25 mouse cellular contexts compared by ENCODE assay signal in the genomic region with DNA sequence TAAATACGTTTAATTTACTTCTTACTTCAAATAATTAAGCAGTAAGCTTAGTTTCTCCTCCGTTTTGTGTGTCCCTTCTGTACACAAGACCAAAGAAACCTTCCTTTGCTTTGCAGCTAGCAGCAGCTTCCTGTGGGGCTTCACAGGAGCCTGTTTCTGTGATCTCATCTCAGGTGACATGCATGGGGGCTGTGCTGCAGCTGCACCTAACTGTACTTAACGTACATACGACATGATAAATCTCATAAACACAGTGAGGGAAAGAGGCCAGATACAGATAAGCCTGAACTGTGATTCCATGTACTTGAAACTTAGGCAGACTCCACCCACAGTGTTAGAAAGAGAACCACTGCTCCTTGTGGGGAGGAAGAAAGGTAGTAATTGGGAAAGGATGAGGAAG. TPM values are rescaled to one million over a fixed set of nuclear protein-coding genes. Genes with fewer than 3 reads are reported as not detected.
DNase-seq lines count a peak whose midpoint lies in the region; ATAC-seq and TF ChIP-seq lines count a peak whose summit lies in the region.
"Had no signal": no experiment of that assay in that cellular context is flagged by ENCODE, and none has a peak within 500 bp of the region (broad histone marks: within the 10 kb centered on the region; RNA-seq: fewer than 3 reads in every experiment).

No protein-coding gene starts in this region.

- TF ChIP-seq POLR2A in MEL (IDR thresholded peaks at IDR 0.05; ENCODE audit: control insufficient read depth in 1 of 2, insufficient read depth in 1 of 2, low read depth in 1 of 2, low read length in 2 of 2, poor library complexity in 1 of 2), result no peak
- no peak for TF ChIP-seq POLR2A in kidney, adult 2 months (IDR thresholded peaks at IDR 0.05; ENCODE audit: low read depth, low read length)

- ATAC-seq in CD4-positive, CD25-positive, alpha-beta regulatory T cell, adult 4 months, result peak; percentile 77
- peak; percentile 55 for ATAC-seq in megakaryocyte-erythroid progenitor cell, adult 5-6 weeks (replicated peaks; ENCODE audit: low FRiP score, low TSS enrichment, poor library complexity, severe bottlenecking)
- ATAC-seq: forebrain, embryonic 15.5 days; lung, postnatal 0 days had no signal

- no peaks in the 10 kb centered on the region for H3K9me3 ChIP-seq in MEL (replicated peaks; ENCODE audit: insufficient read depth, low read length)
- H3K9me3 ChIP-seq: forebrain, embryonic 15.5 days; limb, embryonic 15.5 days; liver, embryonic 15.5 days; midbrain, embryonic 12.5 days had no signal

- 0 out of 4 replicates have a peak, but pooled peaks of 1 of the 2 experiments have one; percentile 24 for TF ChIP-seq EP300 in MEL (IDR thresholded peaks at IDR 0.05; ENCODE audit: low read depth in 1 of 2, low read length in 2 of 2)

- no peaks in the 10 kb centered on the region for H3K79me2 ChIP-seq in MEL (ENCODE audit: control insufficient read depth, insufficient read depth, low read length, poor library complexity)

- H3K36me3 ChIP-seq in MEL (ENCODE audit: control insufficient read depth in 1 of 2, insufficient read depth in 2 of 2, low read length in 2 of 2), result no peaks in the 10 kb centered on the region
- no peaks in the 10 kb centered on the region for H3K36me3 ChIP-seq in kidney, adult 2 months (ENCODE audit: control insufficient read depth, insufficient read depth, low read length)
- H3K36me3 ChIP-seq: liver, embryonic 15.5 days had no signal

- peak; percentile 23 for DNase-seq in MEL (ENCODE audit: low read depth, low spot score)
- peak; percentile 77 for DNase-seq in thymus, postnatal 25 days
- DNase-seq in right cerebral cortex, postnatal 36 days (ENCODE audit: low spot score in 2 of 2), result no peak
- no peak for DNase-seq in right cerebral cortex, adult 2 months (ENCODE audit: low spot score in 2 of 2)
- no peak for DNase-seq in kidney, adult 2 months
- DNase-seq: adrenal gland, adult 2 months; cerebellum, postnatal 10 days; gastrocnemius, postnatal 25 days; heart, postnatal 14 days; kidney, adult 18-20 months; kidney, postnatal 14 days; right cerebral cortex, postnatal 25 days had no signal

- no peak overlapping the region for H3K27ac ChIP-seq in MEL (ENCODE audit: control insufficient read depth, low read depth, low read length)
- no peak overlapping the region for H3K27ac ChIP-seq in kidney, adult 2 months (ENCODE audit: insufficient read depth, low read depth, low read length)
- H3K27ac ChIP-seq: embryonic facial prominence, embryonic 13.5 days; forebrain, embryonic 15.5 days; hindbrain, embryonic 13.5 days; layer of hippocampus, adult 2 months; limb, embryonic 15.5 days; liver, embryonic 15.5 days; midbrain, embryonic 12.5 days had no signal

- 69% methylated on average over 4 of the region's 4 CpGs for WGBS in kidney, adult 2 months

- H3K9ac ChIP-seq in MEL (ENCODE audit: control insufficient read depth, low read depth, low read length, poor library complexity, severe bottlenecking), result no peak overlapping the region
- H3K9ac ChIP-seq: embryonic facial prominence, embryonic 13.5 days; forebrain, embryonic 15.5 days; hindbrain, embryonic 13.5 days; limb, embryonic 15.5 days; liver, embryonic 15.5 days; midbrain, embryonic 12.5 days had no signal

- no peak for TF ChIP-seq RAD21 in MEL (IDR thresholded peaks at IDR 0.05; ENCODE audit: low read depth, low read length)

- H3K4me3 ChIP-seq in MEL (ENCODE audit: control insufficient read depth in 1 of 2, insufficient read depth in 1 of 2, low read depth in 2 of 2, low read length in 2 of 2), result no peak overlapping the region
- no peak overlapping the region for H3K4me3 ChIP-seq in kidney, adult 2 months (ENCODE audit: insufficient read depth, low read depth, low read length)
- H3K4me3 ChIP-seq: embryonic facial prominence, embryonic 13.5 days; forebrain, embryonic 15.5 days; hindbrain, embryonic 13.5 days; layer of hippocampus, adult 2 months; limb, embryonic 15.5 days; liver, embryonic 15.5 days; midbrain, embryonic 12.5 days had no signal

- no peak for TF ChIP-seq CTCF in MEL (IDR thresholded peaks at IDR 0.05 in 2 of 3, conservative IDR thresholded peaks at IDR 0.05 in 1 of 3; ENCODE audit: control insufficient read depth in 1 of 3, insufficient read depth in 1 of 3, low read depth in 2 of 3, low read length in 3 of 3, poor library complexity in 1 of 3, severe bottlenecking in 1 of 3)
- no peak for TF ChIP-seq CTCF in kidney, adult 2 months (conservative IDR thresholded peaks at IDR 0.05; ENCODE audit: insufficient read depth, insufficient read length, low read depth, low read length)

- H3K27me3 ChIP-seq in MEL (ENCODE audit: control insufficient read depth in 1 of 2, insufficient read depth in 2 of 2, low read length in 2 of 2), result no peaks in the 10 kb centered on the region
- H3K27me3 ChIP-seq in kidney, adult 2 months (replicated peaks; ENCODE audit: control insufficient read depth, insufficient read depth, low read length), result no peaks in the 10 kb centered on the region
- H3K27me3 ChIP-seq: embryonic facial prominence, embryonic 13.5 days; forebrain, embryonic 15.5 days; hindbrain, embryonic 13.5 days; limb, embryonic 15.5 days; liver, embryonic 15.5 days; midbrain, embryonic 12.5 days had no signal

- no peaks in the 10 kb centered on the region for H3K4me1 ChIP-seq in MEL (ENCODE audit: control insufficient read depth in 1 of 2, insufficient read depth in 2 of 2, low read length in 2 of 2)
- H3K4me1 ChIP-seq in kidney, adult 2 months (ENCODE audit: control insufficient read depth, insufficient read depth, low read length), result no peaks in the 10 kb centered on the region
- H3K4me1 ChIP-seq: embryonic facial prominence, embryonic 13.5 days; forebrain, embryonic 15.5 days; limb, embryonic 15.5 days; liver, embryonic 15.5 days; midbrain, embryonic 12.5 days had no signal

TF ChIP-seq in MEL, 35 proteins besides CTCF, POLR2A, EP300 and RAD21:
- TF ChIP-seq ZNF384 (IDR thresholded peaks at IDR 0.05; ENCODE audit: low read depth, low read length), result no peak
- TF ChIP-seq RCOR1 (IDR thresholded peaks at IDR 0.05; ENCODE audit: low read depth, low read length), result peak; percentile 93
- TF ChIP-seq TCF12 (IDR thresholded peaks at IDR 0.05; ENCODE audit: low read depth, low read length), result peak; percentile 12; the same call in 1 of the 2 replicates
- TF ChIP-seq GATA1 (IDR thresholded peaks at IDR 0.05; ENCODE audit: low read depth, low read length), result 0 out of 2 replicates have a peak, but pooled peaks have one; percentile 44

RNA-seq across cellular contexts. Expression of gene Hspb11, which starts 6.6 kb away (rescaled TPM):
- polyA plus RNA-seq in CD4-positive, CD25-positive, alpha-beta regulatory T cell, adult 4 months (2017; shearing (Covaris generic)), result 10 to 100 TPM; 23.8 to 30.6 TPM
- total RNA-seq in MEL (2012; rRNA removed), result 11.2 and 12.4 TPM in 2 replicates
- polyA plus RNA-seq in MEL (2012; ENCODE audit: insufficient read depth in 1 of 2, insufficient read length in 2 of 2, low read depth in 1 of 2, low replicate concordance in 2 of 2, missing spikeins in 1 of 2), result 10 to 100 TPM in 1 of 2 experiments, not detected in 1; 16.8 TPM
- total RNA-seq in megakaryocyte-erythroid progenitor cell, adult 5-6 weeks (2014; fragmentation: Nextera tagmentation), result 3.7 and 17.2 TPM in 2 replicates
- 11.2 and 12.7 TPM in 2 replicates for total RNA-seq in megakaryocyte-erythroid progenitor cell, adult 5-6 weeks (2017)
- polyA plus RNA-seq in kidney, adult 2 months (2012; rRNA removed), result 4.2 and 7.1 TPM in 2 replicates

RNA-seq across cellular contexts. Expression of gene Lrrc42, which starts 6.7 kb away (rescaled TPM):
- polyA plus RNA-seq in CD4-positive, CD25-positive, alpha-beta regulatory T cell, adult 4 months (2017; shearing (Covaris generic)), result 10 to 100 TPM; 17.8 to 22.9 TPM
- 8.6 and 9.3 TPM in 2 replicates for total RNA-seq in MEL (2012; rRNA removed)
- polyA plus RNA-seq in MEL (2012; ENCODE audit: insufficient read depth in 1 of 2, insufficient read length in 2 of 2, low read depth in 1 of 2, low replicate concordance in 2 of 2, missing spikeins in 1 of 2), result 10 to 100 TPM in 1 of 2 experiments, not detected in 1; 48.9 TPM
- 18.3 and 46.6 TPM in 2 replicates for total RNA-seq in megakaryocyte-erythroid progenitor cell, adult 5-6 weeks (2014; fragmentation: Nextera tagmentation)
- total RNA-seq in megakaryocyte-erythroid progenitor cell, adult 5-6 weeks (2017), result 15.0 and 16.7 TPM in 2 replicates
- 10.5 and 11.7 TPM in 2 replicates for polyA plus RNA-seq in kidney, adult 2 months (2012; rRNA removed)

RNA-seq across cellular contexts. Expression of gene Dio1, which starts 47.0 kb away (rescaled TPM):
- not detected for polyA plus RNA-seq in CD4-positive, CD25-positive, alpha-beta regulatory T cell, adult 4 months (2017; shearing (Covaris generic))
- not detected in 2 replicates for total RNA-seq in MEL (2012; rRNA removed)
- under 1 TPM in 1 of 2 experiments, not detected in 1; 0.13 TPM for polyA plus RNA-seq in MEL (2012; ENCODE audit: insufficient read depth in 1 of 2, insufficient read length in 2 of 2, low read depth in 1 of 2, low replicate concordance in 2 of 2, missing spikeins in 1 of 2)
- total RNA-seq in megakaryocyte-erythroid progenitor cell, adult 5-6 weeks (2014; fragmentation: Nextera tagmentation), result not detected in 2 replicates
- total RNA-seq in megakaryocyte-erythroid progenitor cell, adult 5-6 weeks (2017), result not detected in 2 replicates
- 70.0 and 72.9 TPM in 2 replicates for polyA plus RNA-seq in kidney, adult 2 months (2012; rRNA removed)
- total RNA-seq: gastrocnemius, postnatal 25 days; layer of hippocampus, adult 2 months; left cerebral cortex, postnatal 36 days had no signal
- polyA plus RNA-seq: embryonic facial prominence, embryonic 13.5 days; forebrain, embryonic 15.5 days; heart, embryonic 11.5 days; hindbrain, embryonic 13.5 days; liver, embryonic 15.5 days; midbrain, embryonic 12.5 days; neural tube, embryonic 14.5 days had no signal

RNA-seq across cellular contexts. Expression of gene Ldlrad1, which starts 51.0 kb away (rescaled TPM):
- polyA plus RNA-seq in CD4-positive, CD25-positive, alpha-beta regulatory T cell, adult 4 months (2017; shearing (Covaris generic)), result under 1 TPM in 1 of 2 experiments, not detected in 1; 0.30 TPM
- 0.15 TPM in 1 of 2 replicates, not detected in the other for total RNA-seq in MEL (2012; rRNA removed)
- not detected for polyA plus RNA-seq in MEL (2012; ENCODE audit: insufficient read depth in 1 of 2, insufficient read length in 2 of 2, low read depth in 1 of 2, low replicate concordance in 2 of 2, missing spikeins in 1 of 2)
- total RNA-seq in megakaryocyte-erythroid progenitor cell, adult 5-6 weeks (2014; fragmentation: Nextera tagmentation), result 0.57 TPM in 1 of 2 replicates, not detected in the other
- not detected in 2 replicates for total RNA-seq in megakaryocyte-erythroid progenitor cell, adult 5-6 weeks (2017)
- not detected in 2 replicates for polyA plus RNA-seq in kidney, adult 2 months (2012; rRNA removed)
- total RNA-seq: adrenal gland, adult 2 months; gastrocnemius, postnatal 25 days; layer of hippocampus, adult 2 months; left cerebral cortex, postnatal 36 days had no signal
- polyA plus RNA-seq: embryonic facial prominence, embryonic 13.5 days; forebrain, embryonic 15.5 days; heart, embryonic 11.5 days; hindbrain, embryonic 13.5 days; limb, embryonic 15.5 days; liver, embryonic 15.5 days; midbrain, embryonic 12.5 days; neural tube, embryonic 14.5 days had no signal

RNA-seq across cellular contexts. Expression of gene Yipf1, which starts 54.2 kb away (rescaled TPM):
- polyA plus RNA-seq in CD4-positive, CD25-positive, alpha-beta regulatory T cell, adult 4 months (2017; shearing (Covaris generic)), result 10 to 100 TPM; 90.0 to 98.0 TPM
- 37.5 and 40.6 TPM in 2 replicates for total RNA-seq in MEL (2012; rRNA removed)
- 100 to 1,000 TPM in 1 of 2 experiments, 10 to 100 TPM in 1; 43.5 to 549 TPM for polyA plus RNA-seq in MEL (2012; ENCODE audit: insufficient read depth in 1 of 2, insufficient read length in 2 of 2, low read depth in 1 of 2, low replicate concordance in 2 of 2, missing spikeins in 1 of 2)
- total RNA-seq in megakaryocyte-erythroid progenitor cell, adult 5-6 weeks (2014; fragmentation: Nextera tagmentation), result 42.2 and 42.5 TPM in 2 replicates
- 26.5 and 26.6 TPM in 2 replicates for total RNA-seq in megakaryocyte-erythroid progenitor cell, adult 5-6 weeks (2017)
- polyA plus RNA-seq in kidney, adult 2 months (2012; rRNA removed), result 55.7 and 67.6 TPM in 2 replicates

Comparison
In these comparisons a context has a peak if more than half of its experiments do, and no peak if none do; other contexts are left out.
1. DNase-seq: peak in MEL (single experiment) and thymus, postnatal 25 days (single experiment); none in right cerebral cortex, postnatal 36 days (0 of 2), right cerebral cortex, adult 2 months (0 of 2) and kidney, adult 2 months (single experiment).
2. RNA of gene Dio1, which starts 47.0 kb away (polyA plus RNA-seq): 70.0 to 72.9 TPM in kidney, adult 2 months; 0.13 TPM in MEL and not detected in CD4-positive, CD25-positive, alpha-beta regulatory T cell, adult 4 months; every median in the first group is over 10 times any median in the second.